Mouse (Mus musculus) brain, embryonic 14.5 days (tissue): ENCODE data around the gene Sepsecs.

Source experiments
- CTCF ChIP-seq: fragments of 200-500 bp; IDR thresholded peaks from 2 replicates; pipeline ENCODE4 v1.5.1; 2012; ENCODE audit warnings: inconsistent platforms, mild to moderate bottlenecking, moderate library complexity, borderline replicate concordance; ENCODE audit not compliant: insufficient read depth, insufficient read length; ENCODE audit errors: extremely low read depth
- POLR2A ChIP-seq: fragments of 200-500 bp; IDR thresholded peaks from 2 replicates; pipeline ENCODE4 v1.6.1; 2012; ENCODE audit warnings: mild to moderate bottlenecking, inconsistent platforms, borderline replicate concordance; ENCODE audit not compliant: poor library complexity, insufficient read depth, insufficient read length, severe bottlenecking; ENCODE audit errors: extremely low read depth

- TF ChIP-seq CTCF (no peak), POLR2A (no peak)
Observed at GRCm38 (mm10) chr5:52628783-52629182, 40.7 kb downstream of the Sepsecs start.
